Mouse (Mus musculus): ENCODE measurements around the gene Gm21294. TPM values are rescaled to one million over a fixed set of nuclear protein-coding genes. Genes with fewer than 3 reads are reported as not detected.
A peak's percentile ranks its signal among the peaks of the same experiment; 100 is the strongest.
"Not testable (repeated sequence)": the region's sequence is repeated elsewhere in the genome, so short reads cannot be mapped to it uniquely, and the experiment has no call there.

Gm21294 gene
- not detected for total RNA-seq (2021)
- long read RNA-seq: 0 reads

- DNase-seq (ENCODE audit: low spot score in 2 of 2): not testable (repeated sequence)
Observed at GRCm38 (mm10) chrY:89052506-89052905, at the start of gene Gm21294. TSS of gene Gm21294 (plus strand) at chrY:89052806.

DNA sequence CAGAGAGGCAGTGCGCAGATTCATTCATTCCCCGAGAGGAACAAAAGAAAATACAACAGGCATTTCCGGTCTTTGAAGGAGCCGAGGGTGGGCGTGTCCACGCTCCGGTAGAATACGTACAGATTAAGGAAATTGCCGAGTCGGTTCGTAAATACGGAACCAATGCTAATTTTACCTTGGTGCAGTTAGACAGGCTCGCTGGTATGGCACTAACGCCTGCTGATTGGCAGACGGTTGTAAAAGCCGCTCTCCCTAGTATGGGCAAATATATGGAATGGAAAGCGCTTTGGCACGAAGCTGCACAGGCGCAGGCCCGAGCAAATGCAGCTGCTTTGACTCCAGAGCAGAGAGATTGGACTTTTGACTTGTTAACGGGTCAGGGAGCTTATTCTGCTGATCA lies 73.6 kb downstream of the Gm21294 start:
- DNase-seq (ENCODE audit: low spot score in 2 of 2): peak; percentile 1 to 2
